Mouse (Mus musculus) lung, embryonic 16.5 days (tissue): ENCODE data around the gene Fgfr2. TPM values are rescaled to one million over a fixed set of nuclear protein-coding genes. Genes with fewer than 3 reads are reported as not detected.

Experiments used
- ATAC-seq: fragments of 200-750 bp; cut with Nextera tagmentation; 2 replicates; pipeline ENCODE4 v1.8.0; 2017; ENCODE audit warnings: low read depth, mild to moderate bottlenecking, moderate library complexity
- H3K27ac ChIP-seq: fragments of 300-500 bp; sonication (generic); 2 replicates; pipeline ENCODE4 v1.5.1; 2014; ENCODE audit warnings: mild to moderate bottlenecking, control low read depth, low read length
- H3K27me3 ChIP-seq: fragments of 300-500 bp; sonication (generic); 2 replicates; pipeline ENCODE4 v1.6.1; 2014; ENCODE audit warnings: low read depth, low read length, mixed read lengths; ENCODE audit not compliant: control insufficient read depth, insufficient read depth
- H3K36me3 ChIP-seq: fragments of 300-500 bp; sonication (generic); 2 replicates; pipeline ENCODE4 v1.6.1; 2014; ENCODE audit warnings: low read length; ENCODE audit not compliant: control insufficient read depth, insufficient read depth
- H3K4me1 ChIP-seq: fragments of 300-500 bp; sonication (generic); replicated peaks from 2 replicates; pipeline ENCODE4 v1.6.1; 2014; ENCODE audit warnings: low read length, mixed read lengths; ENCODE audit not compliant: control insufficient read depth, insufficient read depth
- H3K4me2 ChIP-seq: fragments of 300-500 bp; sonication (generic); 2 replicates; pipeline ENCODE4 v1.6.1; 2014; ENCODE audit warnings: low read depth, low read length, control low read depth
- H3K4me3 ChIP-seq: fragments of 300-500 bp; sonication (generic); 2 replicates; pipeline ENCODE4 v1.5.1; 2014; ENCODE audit warnings: mild to moderate bottlenecking, low read length, control low read depth
- H3K9ac ChIP-seq: fragments of 300-500 bp; sonication (generic); 2 replicates; pipeline ENCODE4 v1.6.1; 2014; ENCODE audit warnings: low read length, control low read depth
- H3K9me3 ChIP-seq: fragments of 300-500 bp; sonication (generic); 2 replicates; pipeline ENCODE4 v1.6.1; 2016; ENCODE audit warnings: low read length; ENCODE audit not compliant: control insufficient read depth
- WGBS: fragments of 180-500 bp; shearing (Covaris S2); extraction: QIAGEN DNeasy Blood & Tissue Kit; methylation state at CpG from one replicate; pipeline ENCODE4 v1.1.7; 2014; 5-methylcytosine and 5-hydroxymethylcytosine counted together
- polyA plus RNA-seq: library from polyadenylated mRNA; unstranded; fragments of >200 nt; fragmentation: Nextera tagmentation; extraction: Ambion mirVana; gene quantifications from 2 replicates; pipeline ENCODE4 v1.2.1, GENCODE M21; 2015

The Fgfr2 gene
- polyA plus RNA-seq, 1 experiment from 2014 or later, result 175 TPM

- H3K9ac ChIP-seq, result no peak overlapping the region
- 72% methylated on average over 8 of the region's 8 CpGs for WGBS
- no peak for ATAC-seq
Measured at GRCm38 (mm10) chr7:133029004-133029403, 94.1 kb downstream of the Fgfr2 start.

GRCm38 (mm10) chr7:133027930-133028329 lies 95.2 kb downstream of the Fgfr2 start:
- WGBS, result 83% methylated on average over 4 of the region's 4 CpGs
- no peaks in the 10 kb centered on the region for H3K27me3 ChIP-seq
- H3K4me2 ChIP-seq, result no peak overlapping the region
- peaks cover 11% of the 10 kb centered on the region for H3K4me1 ChIP-seq
- no peak overlapping the region for H3K4me3 ChIP-seq
- H3K9me3 ChIP-seq, result no peaks in the 10 kb centered on the region
- H3K36me3 ChIP-seq, result no peaks in the 10 kb centered on the region
- no peak for ATAC-seq
- H3K27ac ChIP-seq, result no peak overlapping the region
- H3K9ac ChIP-seq, result no peak overlapping the region

More at GRCm38 (mm10) chr7:133029004-133029403, 94.1 kb downstream of the Fgfr2 start:
- no peak overlapping the region for H3K4me3 ChIP-seq
- H3K4me2 ChIP-seq, result no peak overlapping the region
- peaks cover 22% of the 10 kb centered on the region for H3K4me1 ChIP-seq
- H3K36me3 ChIP-seq, result no peaks in the 10 kb centered on the region
- H3K27me3 ChIP-seq, result no peaks in the 10 kb centered on the region
- H3K27ac ChIP-seq, result no peak overlapping the region
- H3K9me3 ChIP-seq, result no peaks in the 10 kb centered on the region

DNA sequence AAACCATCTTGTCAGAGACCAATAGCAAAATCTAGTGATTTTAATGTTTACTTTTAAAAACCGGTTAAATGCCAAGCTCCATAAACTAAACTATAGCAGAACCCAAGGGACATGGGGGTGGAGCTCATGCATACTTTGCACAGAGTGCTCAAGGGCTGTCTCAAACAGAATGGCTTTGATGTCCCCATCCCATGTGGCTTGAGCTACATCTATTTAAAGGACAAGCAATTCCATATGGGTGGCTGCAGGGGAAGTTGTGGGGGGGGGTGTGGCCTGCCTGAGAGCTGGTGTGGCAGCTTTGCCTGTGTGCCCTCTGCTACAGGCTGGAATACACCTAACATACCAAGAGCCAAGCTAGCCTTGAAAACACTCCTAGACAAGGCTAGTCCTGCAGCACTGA lies 98.5 kb downstream of the Fgfr2 start:
- 9% methylated on average over 1 of the region's 1 CpGs for WGBS
- Histone ChIP-seq H3K9me3 (no peaks in the 10 kb centered on the region), H3K4me1 (peaks cover 17% of the 10 kb centered on the region), H3K27me3 (no peaks in the 10 kb centered on the region), H3K9ac (no peak overlapping the region), H3K36me3 (no peaks in the 10 kb centered on the region), H3K4me2 (no peak overlapping the region), H3K4me3 (no peak overlapping the region), H3K27ac (no peak overlapping the region)
- peak; percentile 76 for ATAC-seq

DNA sequence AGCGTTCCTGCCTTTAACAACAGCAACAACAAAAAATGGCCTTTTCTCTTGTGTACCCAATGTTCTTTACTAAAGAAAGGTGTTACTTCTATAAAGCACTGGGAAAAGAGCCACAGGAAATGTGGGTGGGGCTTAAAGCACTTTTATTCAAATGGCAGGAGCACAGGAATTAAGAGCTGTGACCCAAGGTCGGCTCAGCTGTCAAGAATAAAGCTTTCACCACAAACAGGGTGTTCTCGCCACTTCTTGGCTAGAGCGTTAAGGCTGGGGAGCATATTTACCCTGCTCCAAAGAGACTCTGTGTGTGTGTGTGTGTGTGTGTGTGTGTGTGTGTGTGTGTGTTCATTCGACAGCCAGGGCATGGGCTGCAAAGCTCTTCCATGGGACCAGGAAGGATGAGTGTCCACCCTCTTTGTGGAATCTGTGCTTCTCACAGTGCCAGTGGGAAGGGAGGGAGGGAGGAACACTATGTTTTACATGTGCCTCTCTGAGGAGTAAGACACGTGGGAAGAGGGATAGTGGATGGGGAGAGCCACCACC lies 103.6 kb downstream of the Fgfr2 start:
- 29% methylated on average over 6 of the region's 6 CpGs for WGBS
- Histone ChIP-seq H3K36me3 (no peaks in the 10 kb centered on the region), H3K4me3 (no peak overlapping the region), H3K27ac (0 out of 2 replicates have a peak overlapping the region, but pooled peaks have one; percentile 31), H3K27me3 (no peaks in the 10 kb centered on the region), H3K4me1 (peaks cover 21% of the 10 kb centered on the region; the same call in 1 of the 2 replicates), H3K9ac (no peak overlapping the region), H3K9me3 (no peaks in the 10 kb centered on the region), H3K4me2 (no peak overlapping the region)
- ATAC-seq, result peak; percentile 48; the same call in 1 of the 2 replicates

DNA sequence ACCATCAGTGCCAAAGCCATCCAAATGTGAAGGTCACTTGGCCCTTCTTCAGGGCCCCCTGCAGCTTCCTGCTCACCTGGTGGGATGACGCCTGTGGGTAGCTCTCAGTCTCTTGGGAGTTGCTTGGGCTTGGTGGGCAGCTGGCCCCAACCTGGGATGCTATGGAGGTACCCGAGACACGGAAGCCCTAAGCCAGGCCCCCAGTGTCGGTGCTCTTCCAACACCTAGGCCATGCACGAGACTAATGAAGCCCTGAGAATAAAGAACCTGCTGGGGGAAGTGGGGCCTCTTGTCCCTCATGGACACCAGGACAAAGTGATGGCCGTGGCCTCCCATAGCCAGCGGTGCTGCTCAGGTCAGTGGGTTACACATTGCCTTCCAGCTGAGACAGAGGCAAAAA lies 104.2 kb downstream of the Fgfr2 start:
- Histone ChIP-seq H3K27me3 (no peaks in the 10 kb centered on the region), H3K36me3 (no peaks in the 10 kb centered on the region), H3K4me3 (no peak overlapping the region), H3K27ac (peak overlapping the region; percentile 31; the same call in 1 of the 2 replicates), H3K9me3 (no peaks in the 10 kb centered on the region), H3K9ac (no peak overlapping the region), H3K4me1 (peaks cover 20% of the 10 kb centered on the region; the same call in 1 of the 2 replicates), H3K4me2 (no peak overlapping the region)
- ATAC-seq, result no peak
- 83% methylated on average over 7 of the region's 7 CpGs for WGBS

DNA sequence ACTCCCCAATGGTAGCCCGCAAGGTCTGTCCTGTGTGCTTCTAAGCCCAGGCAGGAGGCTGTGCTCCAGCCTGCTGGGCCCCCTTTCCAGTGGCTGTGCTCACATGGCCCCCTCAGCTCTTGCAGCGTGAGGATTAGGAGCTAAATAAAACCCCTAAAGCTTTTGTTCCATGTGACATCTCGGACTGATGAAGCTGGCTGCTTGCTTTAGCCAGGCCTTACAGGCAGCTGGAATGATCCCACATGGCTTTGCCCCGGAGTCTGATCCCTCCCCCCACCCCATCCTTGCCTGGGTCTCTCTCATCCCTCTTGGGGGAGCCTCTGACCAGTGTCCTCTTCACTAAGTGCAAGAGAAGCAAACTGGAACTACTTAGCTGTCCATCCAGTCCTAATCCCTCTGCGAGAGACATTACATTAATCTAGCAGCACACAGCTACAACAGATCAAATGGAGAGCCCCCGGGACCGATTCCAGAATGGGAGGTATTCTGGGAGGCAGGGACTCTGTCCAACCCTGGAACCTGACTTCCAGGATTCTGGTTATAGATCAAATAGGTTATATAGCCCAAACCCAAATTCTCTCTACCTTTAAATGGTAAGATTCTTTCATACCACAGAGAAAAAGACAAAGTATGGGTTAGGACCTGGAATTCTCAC lies 107.6 kb downstream of the Fgfr2 start:
- Histone ChIP-seq H3K9me3 (no peaks in the 10 kb centered on the region), H3K4me2 (no peak overlapping the region), H3K4me1 (peaks cover 48% of the 10 kb centered on the region), H3K27ac (peak overlapping the region; percentile 30; the same call in 1 of the 2 replicates), H3K9ac (no peak overlapping the region), H3K36me3 (no peaks in the 10 kb centered on the region), H3K4me3 (no peak overlapping the region), H3K27me3 (no peaks in the 10 kb centered on the region)
- no peak for ATAC-seq
- WGBS, result 51% methylated on average over 7 of the region's 7 CpGs

GRCm38 (mm10) chr7:133014631-133015030 lies 108.5 kb downstream of the Fgfr2 start:
- Histone ChIP-seq H3K27ac (no peak overlapping the region), H3K4me2 (no peak overlapping the region), H3K9me3 (no peaks in the 10 kb centered on the region), H3K4me3 (no peak overlapping the region), H3K27me3 (no peaks in the 10 kb centered on the region), H3K9ac (no peak overlapping the region), H3K4me1 (peaks cover 41% of the 10 kb centered on the region), H3K36me3 (no peaks in the 10 kb centered on the region; the same call in 1 of the 2 replicates)
- no peak for ATAC-seq
- WGBS, result 91% methylated on average over 14 of the region's 14 CpGs

GRCm38 (mm10) chr7:133013923-133014322 lies 109.2 kb downstream of the Fgfr2 start:
- peaks cover 34% of the 10 kb centered on the region for H3K4me1 ChIP-seq
- 94% methylated on average over 10 of the region's 10 CpGs for WGBS
- no peak for ATAC-seq

DNA sequence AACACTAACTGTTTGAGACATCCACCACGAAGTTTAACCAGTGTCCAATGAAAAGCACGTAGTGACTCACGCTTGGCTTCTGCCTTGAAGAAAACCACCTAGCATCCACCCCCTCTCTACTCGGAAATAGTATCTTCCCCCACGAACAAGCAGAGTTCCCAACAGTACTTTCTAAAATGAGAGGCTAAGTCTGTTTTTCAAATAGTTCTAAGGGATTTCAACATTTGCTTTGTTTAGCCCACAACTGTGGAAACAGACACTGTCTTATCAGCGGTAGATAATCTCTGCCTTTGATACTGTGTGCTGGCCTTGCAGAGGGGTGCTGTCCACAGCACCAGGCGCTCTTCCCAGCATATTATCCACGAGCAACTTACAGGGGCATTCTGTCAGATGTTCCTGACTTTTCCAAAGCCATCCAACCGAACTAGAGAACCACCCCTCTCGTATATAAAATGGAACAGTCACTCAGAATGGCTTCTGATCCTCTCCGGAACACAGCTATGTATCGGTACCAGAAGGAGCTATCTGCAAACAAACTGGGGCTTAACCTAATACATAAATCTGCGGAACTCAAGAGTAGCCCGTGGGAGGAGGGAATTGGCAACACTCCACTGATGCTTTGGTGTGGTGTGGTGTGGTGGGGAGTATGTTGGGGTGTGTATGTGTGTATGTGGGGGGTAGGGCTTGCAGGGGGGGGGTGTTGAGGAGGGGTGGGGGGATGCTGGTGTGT lies 110.3 kb downstream of the Fgfr2 start:
- WGBS, result 36% methylated on average over 14 of the region's 14 CpGs
- no peak overlapping the region for H3K4me2 ChIP-seq
- H3K4me3 ChIP-seq, result no peak overlapping the region
- H3K9me3 ChIP-seq, result no peaks in the 10 kb centered on the region
- H3K9ac ChIP-seq, result no peak overlapping the region
- H3K27ac ChIP-seq, result no peak overlapping the region
- ATAC-seq, result no peak
- H3K36me3 ChIP-seq, result no peaks in the 10 kb centered on the region; the same call in 1 of the 2 replicates
- peaks cover 36% of the 10 kb centered on the region for H3K4me1 ChIP-seq
- no peaks in the 10 kb centered on the region for H3K27me3 ChIP-seq

More at GRCm38 (mm10) chr7:133013923-133014322, 109.2 kb downstream of the Fgfr2 start:
- H3K9me3 ChIP-seq, result no peaks in the 10 kb centered on the region
- H3K36me3 ChIP-seq, result no peaks in the 10 kb centered on the region; the same call in 1 of the 2 replicates
- no peak overlapping the region for H3K4me3 ChIP-seq
- no peak overlapping the region for H3K4me2 ChIP-seq
- H3K27ac ChIP-seq, result no peak overlapping the region
- no peak overlapping the region for H3K9ac ChIP-seq
- H3K27me3 ChIP-seq, result no peaks in the 10 kb centered on the region
